Mouse (Mus musculus): ENCODE data around the gene Tmcc2.

Tmcc2 gene

GRCm38 (mm10) chr1:132390691-132391579 lies at the start of gene Tmcc2:
Gene Tmcc2, minus strand, starts transcription at chr1:132391281.
- no peak for DNase-seq (ENCODE audit: low read depth in 1 of 2, low spot score in 2 of 2)

GRCm38 (mm10) chr1:132437389-132437788 lies 46.3 kb upstream of the Tmcc2 start:
- no peak for DNase-seq (ENCODE audit: low read depth in 1 of 2, low spot score in 2 of 2)

- DNase-seq (ENCODE audit: low read depth in 1 of 2, low spot score in 2 of 2), result no peak
Observed at GRCm38 (mm10) chr1:132436960-132437359, 45.9 kb upstream of the Tmcc2 start.

GRCm38 (mm10) chr1:132436320-132436958 lies 45.4 kb upstream of the Tmcc2 start:
- no peak for DNase-seq (ENCODE audit: low read depth in 1 of 2, low spot score in 2 of 2)

GRCm38 (mm10) chr1:132434032-132434431 lies 43.0 kb upstream of the Tmcc2 start:
- no peak for DNase-seq (ENCODE audit: low read depth in 1 of 2, low spot score in 2 of 2)

GRCm38 (mm10) chr1:132433349-132433748 lies 42.3 kb upstream of the Tmcc2 start:
- no peak for DNase-seq (ENCODE audit: low read depth in 1 of 2, low spot score in 2 of 2)

- no peak for DNase-seq (ENCODE audit: low read depth in 1 of 2, low spot score in 2 of 2)
Observed at GRCm38 (mm10) chr1:132431716-132432115, 40.6 kb upstream of the Tmcc2 start.

- no peak for DNase-seq (ENCODE audit: low read depth in 1 of 2, low spot score in 2 of 2)
Observed at GRCm38 (mm10) chr1:132430818-132431217, 39.7 kb upstream of the Tmcc2 start.

- DNase-seq (ENCODE audit: low read depth in 1 of 2, low spot score in 2 of 2), result no peak
Observed at GRCm38 (mm10) chr1:132425600-132425999, 34.5 kb upstream of the Tmcc2 start.

- no peak for DNase-seq (ENCODE audit: low read depth in 1 of 2, low spot score in 2 of 2)
Observed at GRCm38 (mm10) chr1:132422912-132423696, 32.0 kb upstream of the Tmcc2 start.

GRCm38 (mm10) chr1:132420662-132421061 lies 29.6 kb upstream of the Tmcc2 start:
- no peak for DNase-seq (ENCODE audit: low read depth in 1 of 2, low spot score in 2 of 2)

GRCm38 (mm10) chr1:132420206-132420605 lies 29.1 kb upstream of the Tmcc2 start:
- DNase-seq (ENCODE audit: low read depth in 1 of 2, low spot score in 2 of 2), result no peak

GRCm38 (mm10) chr1:132417319-132418251 lies 26.5 kb upstream of the Tmcc2 start, which contains the start of gene Dstyk:
Gene Dstyk, plus strand, starts transcription at chr1:132417555.
- DNase-seq (ENCODE audit: low read depth in 1 of 2, low spot score in 2 of 2), result peak; percentile 66 to 82

- DNase-seq (ENCODE audit: low read depth in 1 of 2, low spot score in 2 of 2), result no peak
Observed at GRCm38 (mm10) chr1:132416943-132417290, 25.8 kb upstream of the Tmcc2 start.

- no peak for DNase-seq (ENCODE audit: low read depth in 1 of 2, low spot score in 2 of 2)
Observed at GRCm38 (mm10) chr1:132416244-132416942, 25.3 kb upstream of the Tmcc2 start.

GRCm38 (mm10) chr1:132410657-132411056 lies 19.6 kb upstream of the Tmcc2 start:
- DNase-seq (ENCODE audit: low read depth in 1 of 2, low spot score in 2 of 2), result no peak

GRCm38 (mm10) chr1:132401843-132402242 lies 10.8 kb upstream of the Tmcc2 start:
- no peak for DNase-seq (ENCODE audit: low read depth in 1 of 2, low spot score in 2 of 2)

GRCm38 (mm10) chr1:132400538-132400937 lies 9.5 kb upstream of the Tmcc2 start:
- DNase-seq (ENCODE audit: low read depth in 1 of 2, low spot score in 2 of 2), result no peak

GRCm38 (mm10) chr1:132396705-132397104 lies 5.6 kb upstream of the Tmcc2 start:
- DNase-seq (ENCODE audit: low read depth in 1 of 2, low spot score in 2 of 2), result no peak

- DNase-seq (ENCODE audit: low read depth in 1 of 2, low spot score in 2 of 2), result no peak
Observed at GRCm38 (mm10) chr1:132392872-132393271, 1.8 kb upstream of the Tmcc2 start.
